Mouse (Mus musculus) C2C12 (cell line): Measurements from ENCODE around the gene Ceacam9. TPM values are rescaled to one million over a fixed set of nuclear protein-coding genes. Genes with fewer than 3 reads are reported as not detected.
"Not testable (repeated sequence)": the region's sequence is repeated elsewhere in the genome, so short reads cannot be mapped to it uniquely, and the experiment has no call there.

Experiments
- H3K27me3 ChIP-seq: one replicate; pipeline ENCODE4 v1.6.1; 2011; ENCODE audit not compliant: control insufficient read depth, insufficient read depth, insufficient read length
- H3K36me3 ChIP-seq: one replicate; pipeline ENCODE4 v1.6.1; 2011; ENCODE audit not compliant: control insufficient read depth, insufficient read depth
- H3K4me3 ChIP-seq: one replicate; pipeline ENCODE4 v1.5.1; 2011; ENCODE audit warnings: mild to moderate bottlenecking, control low read depth; ENCODE audit not compliant: poor library complexity, insufficient read depth, severe bottlenecking
- H3K79me2 ChIP-seq: one replicate; pipeline ENCODE4 v1.6.1; 2011; ENCODE audit not compliant: control insufficient read depth, insufficient read depth
- H3K79me3 ChIP-seq: one replicate; pipeline ENCODE4 v1.6.1; 2011; ENCODE audit warnings: low read depth, control low read depth
- H3ac ChIP-seq: one replicate; pipeline ENCODE3; 2011; ENCODE audit warnings: low read depth; ENCODE audit not compliant: control insufficient read depth, insufficient read length
- CEBPB ChIP-seq: IDR thresholded peaks from one replicate; pipeline ENCODE4 v1.6.1; 2011; ENCODE audit warnings: low read depth, mild to moderate bottlenecking, control low read depth, moderate library complexity
- CTCF ChIP-seq: IDR thresholded peaks from one replicate; pipeline ENCODE4 v1.5.1; 2011; ENCODE audit not compliant: control insufficient read depth, insufficient read depth, insufficient read length
- FOSL1 ChIP-seq: IDR thresholded peaks from one replicate; pipeline ENCODE4 v1.8.0; 2011; ENCODE audit warnings: mild to moderate bottlenecking, low read length; ENCODE audit not compliant: poor library complexity, insufficient read depth, severe bottlenecking
- MAX ChIP-seq: IDR thresholded peaks from one replicate; pipeline ENCODE4 v1.6.1; 2011; ENCODE audit warnings: mild to moderate bottlenecking, control low read depth
- MYOD1 ChIP-seq: IDR thresholded peaks from one replicate; pipeline ENCODE4 v1.6.1; 2011; ENCODE audit warnings: low read depth; ENCODE audit not compliant: control insufficient read depth, insufficient read length
- MYOG ChIP-seq: IDR thresholded peaks from one replicate; pipeline ENCODE4 v1.6.1; 2011; ENCODE audit not compliant: control insufficient read depth, insufficient read length; ENCODE audit errors: extremely low read depth
- USF1 ChIP-seq: IDR thresholded peaks from one replicate; pipeline ENCODE4 v1.6.1; 2011; ENCODE audit warnings: low read depth, mild to moderate bottlenecking, control low read depth, moderate library complexity
- polyA plus RNA-seq: library from polyadenylated mRNA; unstranded; fragments of >200 nt; fragmentation: generic; extraction: Trizol; gene quantifications from one replicate; pipeline ENCODE4 v1.2.1, GENCODE M21; 2012; ENCODE audit warnings: missing spikeins

The Ceacam9 gene
- polyA plus RNA-seq, 1 experiment = not detected

DNA sequence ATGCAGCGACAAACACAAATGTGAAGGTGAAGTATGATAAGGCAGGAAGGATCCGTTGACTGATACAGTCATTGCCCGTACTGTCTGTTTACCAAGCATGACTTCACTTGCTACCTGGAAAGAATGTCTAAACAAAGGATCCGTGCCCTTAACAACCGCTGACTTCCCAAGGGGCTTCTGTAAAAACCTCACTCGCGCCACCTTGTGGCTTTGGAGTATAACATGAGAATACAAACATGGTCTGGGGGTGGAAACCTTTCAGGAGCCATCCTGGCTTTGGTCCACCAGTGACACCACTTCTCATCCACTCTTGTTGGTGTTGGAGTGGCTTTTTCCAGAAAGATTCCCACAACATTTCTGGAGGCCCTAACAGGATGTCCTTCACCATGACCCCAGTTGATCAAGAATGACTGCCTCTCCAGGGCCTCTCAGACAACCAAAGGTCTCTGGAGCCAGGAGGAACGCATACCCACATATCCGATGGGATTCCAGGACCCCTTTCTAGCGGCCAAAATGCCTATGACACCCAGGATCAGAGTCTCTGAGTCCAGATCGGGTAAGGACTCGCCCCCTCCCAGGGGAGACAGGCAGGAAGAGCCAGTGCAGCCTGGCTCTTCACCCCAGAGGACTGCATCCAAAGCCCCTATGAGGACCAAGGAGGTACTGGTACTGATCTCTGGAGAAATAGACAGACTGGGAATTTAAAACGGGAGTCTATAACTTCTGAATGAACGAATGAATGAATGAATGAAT lies 7.0 kb downstream of the Ceacam9 start:
- TF ChIP-seq CEBPB (no peak), USF1 (no peak), MAX (no peak), FOSL1 (no peak), MYOD1 (no peak), CTCF (no peak), MYOG (no peak)
- Histone ChIP-seq H3K79me3 (no peaks in the 10 kb centered on the region), H3K79me2 (no peaks in the 10 kb centered on the region), H3K27me3 (peaks cover 7% of the 10 kb centered on the region), H3K36me3 (no peaks in the 10 kb centered on the region), H3ac (no peak overlapping the region), H3K4me3 (no peak overlapping the region)

- not testable (repeated sequence) for H3K36me3 ChIP-seq, H3K79me2 ChIP-seq, H3K79me3 ChIP-seq, H3ac ChIP-seq, H3K27me3 ChIP-seq, H3K4me3 ChIP-seq
Measured at GRCm38 (mm10) chr7:16729563-16729962, 7.8 kb downstream of the Ceacam9 start.

DNA sequence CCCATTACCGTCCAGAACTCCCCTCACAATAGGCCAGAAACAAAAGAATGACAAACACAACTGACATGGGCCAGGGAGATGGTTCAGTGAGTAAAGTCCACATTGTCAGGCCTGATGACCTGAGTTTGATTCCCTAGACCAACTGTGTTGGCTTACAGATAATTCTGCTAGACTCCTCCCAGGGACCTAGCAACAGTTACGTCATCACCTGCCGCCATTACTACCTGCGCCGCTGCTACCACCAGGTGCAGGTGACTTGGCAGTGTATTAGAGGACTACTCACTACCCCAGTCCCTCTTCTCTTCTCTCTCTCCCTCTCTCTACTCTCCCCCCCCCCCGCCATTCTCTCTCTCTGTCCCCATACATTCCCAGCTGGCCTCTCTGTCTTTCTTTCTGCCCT lies 9.1 kb downstream of the Ceacam9 start:
- Histone ChIP-seq H3K4me3 (no peak overlapping the region), H3K79me3 (no peaks in the 10 kb centered on the region)
- TF ChIP-seq MYOD1 = no peak
- no peak for TF ChIP-seq CTCF
- TF ChIP-seq MYOG = no peak
- TF ChIP-seq FOSL1 = no peak
- TF ChIP-seq USF1 = no peak
- no peak for TF ChIP-seq MAX
- no peak for TF ChIP-seq CEBPB

GRCm38 (mm10) chr7:16731893-16732422 lies 10.2 kb downstream of the Ceacam9 start:
- Histone ChIP-seq H3K79me2 (no peaks in the 10 kb centered on the region), H3K79me3 (no peaks in the 10 kb centered on the region), H3ac (no peak overlapping the region), H3K27me3 (no peaks in the 10 kb centered on the region), H3K36me3 (no peaks in the 10 kb centered on the region), H3K4me3 (no peak overlapping the region)
- no peak for TF ChIP-seq MYOG
- TF ChIP-seq MYOD1 = no peak
- TF ChIP-seq USF1 = no peak
- no peak for TF ChIP-seq MAX
- TF ChIP-seq FOSL1 = no peak
- TF ChIP-seq CTCF = no peak
- no peak for TF ChIP-seq CEBPB

More for the DNA sequence above, 9.1 kb downstream of the Ceacam9 start:
- H3K36me3 ChIP-seq = no peaks in the 10 kb centered on the region
- H3K79me2 ChIP-seq = no peaks in the 10 kb centered on the region
- no peaks in the 10 kb centered on the region for H3K27me3 ChIP-seq
- H3ac ChIP-seq = no peak overlapping the region

DNA sequence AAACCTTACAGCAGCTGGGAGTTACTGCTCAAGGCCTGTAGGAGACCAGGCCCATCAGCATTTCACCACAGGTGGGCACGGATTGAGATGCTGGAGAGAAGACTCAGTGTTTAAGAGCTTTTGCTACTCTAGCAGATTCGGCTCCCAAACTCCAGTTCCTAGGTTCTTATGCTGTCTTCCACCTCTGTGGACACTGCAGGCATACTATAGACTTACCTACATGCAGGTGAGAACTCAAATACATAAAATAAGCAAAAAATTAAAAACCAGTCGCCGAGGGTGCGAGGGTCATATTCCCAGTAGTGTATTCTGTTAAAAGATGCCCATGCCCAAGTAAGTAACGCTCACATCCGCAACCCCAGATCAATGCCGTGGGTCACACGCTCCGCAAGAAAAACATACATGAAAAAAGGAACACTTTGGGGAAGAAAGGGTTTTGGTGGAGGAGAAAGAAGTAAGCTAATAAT lies 15.9 kb downstream of the Ceacam9 start:
- no peaks in the 10 kb centered on the region for H3K27me3 ChIP-seq
- no peaks in the 10 kb centered on the region for H3K36me3 ChIP-seq
- peaks cover 19% of the 10 kb centered on the region for H3K79me3 ChIP-seq
- H3ac ChIP-seq = no peak overlapping the region
- TF ChIP-seq MYOG (no peak), USF1 (no peak), FOSL1 (no peak), MAX (no peak), CEBPB (no peak), CTCF (no peak), MYOD1 (no peak)
- H3K79me2 ChIP-seq = peaks cover 29% of the 10 kb centered on the region
- no peak overlapping the region for H3K4me3 ChIP-seq

DNA sequence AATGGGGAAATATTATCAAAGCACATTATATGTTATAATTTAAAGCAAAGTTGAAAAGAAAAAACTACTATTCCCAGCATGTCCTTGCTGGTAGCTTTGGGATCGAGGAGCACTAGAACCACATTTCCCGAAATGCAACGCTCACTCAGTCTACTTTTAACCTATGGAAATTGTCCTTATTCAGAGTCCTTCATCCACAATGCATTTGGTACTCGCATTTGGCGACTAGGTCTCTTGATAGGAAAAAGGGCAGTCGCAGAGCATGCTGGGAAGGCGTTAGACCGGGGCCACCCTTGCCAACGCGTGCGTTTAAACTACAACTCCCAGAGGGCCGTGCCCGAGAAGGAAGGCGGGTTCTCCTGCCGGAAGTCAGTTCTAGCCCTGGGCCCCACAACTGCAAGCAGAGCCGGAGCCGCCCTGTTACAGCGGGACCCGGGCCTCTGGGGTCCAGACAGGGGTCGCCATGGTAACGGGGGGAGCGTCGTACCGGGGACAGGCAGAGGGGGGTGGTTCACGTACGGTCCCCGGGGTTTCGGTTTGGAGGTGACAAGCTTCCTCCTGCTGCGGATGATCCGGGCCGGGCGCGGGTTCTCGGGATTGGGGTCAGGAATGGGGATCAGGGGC lies 16.5 kb downstream of the Ceacam9 start, which contains the start of gene Ap2s1:
TSS of gene Ap2s1 (plus strand) at position 338 of the 624 bp plus-strand sequence.
- H3K79me3 ChIP-seq = peaks cover 19% of the 10 kb centered on the region
- peak within 1 kb of the TSS; percentile 95 for H3ac ChIP-seq
- TF ChIP-seq MAX = peak; percentile 42
- TF ChIP-seq MYOD1 = no peak
- peaks cover 29% of the 10 kb centered on the region for H3K79me2 ChIP-seq
- peak within 1 kb of the TSS; percentile 72 for H3K4me3 ChIP-seq
- no peaks in the 10 kb centered on the region for H3K36me3 ChIP-seq
- H3K27me3 ChIP-seq = no peaks in the 10 kb centered on the region
